Mouse (Mus musculus) testis, adult 2 months (tissue): ENCODE measurements around the gene Gucy2e.

Source experiments
- CTCF ChIP-seq: fragments of 200-500 bp; IDR thresholded peaks from 2 replicates; pipeline ENCODE4 v1.5.1; 2012; ENCODE audit warnings: low read depth, mild to moderate bottlenecking, inconsistent platforms, low read length, moderate library complexity; ENCODE audit not compliant: control insufficient read depth, insufficient read depth, insufficient replicate concordance
- POLR2A ChIP-seq: fragments of 200-500 bp; IDR thresholded peaks from 2 replicates; pipeline ENCODE4 v1.6.1; 2012; ENCODE audit warnings: low read depth, mild to moderate bottlenecking, inconsistent platforms, low read length, moderate library complexity; ENCODE audit not compliant: control insufficient read depth

GRCm38 (mm10) chr11:69192840-69193239 lies 44.0 kb downstream of the Gucy2e start:
- TF ChIP-seq CTCF: peak; percentile 7; the same call in 1 of the 2 replicates
- TF ChIP-seq POLR2A: no peak
